Mouse (Mus musculus) urinary bladder, adult 2 months (tissue): ENCODE measurements around the gene Pde4b. TPM values are rescaled to one million over a fixed set of nuclear protein-coding genes. Genes with fewer than 3 reads are reported as not detected.

Experiments
- DNase-seq: peaks from one replicate; pipeline ENCODE4 v3.0.0; 2022; ENCODE audit warnings: low spot score
- polyA plus RNA-seq: library from polyadenylated mRNA; depleted of rRNA; stranded (reverse); fragments of >200 nt; gene quantifications from 2 replicates; pipeline ENCODE4 v1.2.3, GENCODE M21; 2012

The Pde4b gene
- polyA plus RNA-seq, 1 experiment, result 47.1 TPM

GRCm38 (mm10) chr4:102507753-102508152 is 420.4 kb downstream of the Pde4b start:
- DNase-seq, result no peak

DNA sequence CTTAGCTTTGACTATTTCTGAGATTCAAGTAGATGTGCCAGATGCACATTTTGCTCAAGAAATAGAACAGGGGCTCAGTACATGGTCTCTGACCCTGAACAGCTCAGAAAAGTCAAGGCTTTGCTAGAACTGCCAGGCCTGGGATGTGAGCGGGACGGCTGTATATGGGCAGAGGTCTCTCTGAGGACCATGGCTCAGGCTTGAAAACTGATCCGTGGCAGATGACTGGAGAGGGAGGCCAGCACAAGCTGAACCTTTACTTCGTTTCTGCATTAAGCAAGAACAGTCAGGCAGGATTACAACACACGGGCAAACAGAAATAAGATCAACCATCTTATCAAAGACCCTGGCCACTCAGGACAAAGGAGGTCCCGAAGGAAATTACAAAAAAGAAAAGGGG is 422.7 kb downstream of the Pde4b start:
- DNase-seq, result no peak

GRCm38 (mm10) chr4:102510939-102511391 is 423.6 kb downstream of the Pde4b start:
- no peak for DNase-seq

DNA sequence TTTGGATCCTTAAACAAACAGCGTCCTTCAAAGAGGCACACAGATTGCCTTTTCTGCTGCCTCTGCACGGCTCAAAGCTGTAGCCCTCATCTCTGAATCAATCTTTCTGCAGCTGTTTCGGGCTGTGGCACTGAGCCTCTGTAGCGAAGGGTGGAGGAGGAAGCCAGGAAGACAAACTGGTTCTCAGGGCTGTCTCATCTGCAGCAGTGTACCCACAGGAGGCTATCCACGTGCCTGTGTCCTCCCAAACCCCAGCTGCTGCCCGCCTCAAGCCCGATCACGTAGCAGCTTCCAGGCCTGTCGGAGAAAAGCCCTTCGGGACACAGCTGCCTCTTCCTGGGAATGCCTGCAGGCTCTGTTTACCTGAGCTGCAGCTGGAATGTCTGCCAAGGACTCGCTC is 424.2 kb downstream of the Pde4b start:
- DNase-seq, result peak; percentile 38

DNA sequence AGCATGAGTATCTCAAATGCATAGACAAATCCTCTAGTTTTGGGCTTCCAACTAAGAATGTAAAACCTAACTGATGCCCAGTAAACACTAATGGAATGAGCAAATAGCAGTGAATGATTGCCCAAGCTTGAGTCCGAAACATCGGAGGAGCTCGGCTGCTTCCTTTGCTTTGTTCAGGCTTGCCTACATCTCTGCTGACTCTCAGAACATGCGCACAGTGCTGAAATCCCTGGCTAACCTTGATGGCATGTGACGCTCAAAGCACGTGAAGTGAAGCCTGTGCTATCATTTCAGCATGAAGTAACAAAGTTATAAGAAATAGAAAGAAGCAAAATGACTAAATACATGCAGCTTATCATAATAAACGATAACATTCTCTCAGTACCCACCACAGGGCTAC is 425.6 kb downstream of the Pde4b start:
- no peak for DNase-seq

- no peak for DNase-seq
Observed at GRCm38 (mm10) chr4:102513514-102513913, 426.2 kb downstream of the Pde4b start.

- no peak for DNase-seq
Observed at GRCm38 (mm10) chr4:102514972-102515835, 427.9 kb downstream of the Pde4b start.

DNA sequence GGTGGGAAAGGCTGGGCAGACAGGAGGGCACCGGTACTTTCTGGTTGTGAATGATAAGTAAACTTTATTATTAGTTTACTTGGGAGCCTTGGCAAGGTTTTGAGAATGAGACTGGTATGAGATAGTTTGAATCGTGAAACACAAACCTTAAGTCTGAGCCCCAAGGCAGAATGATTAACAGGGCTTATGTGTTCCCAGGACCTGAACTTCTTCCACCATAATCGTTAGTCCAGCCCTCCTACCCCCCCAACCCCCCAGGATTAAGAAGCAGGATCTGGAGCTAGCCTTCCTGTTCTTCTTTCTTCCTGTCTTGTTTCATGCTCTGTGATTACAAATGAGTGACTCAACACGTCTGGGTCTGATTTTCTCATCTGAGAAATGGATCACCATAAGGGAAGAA is 429.1 kb downstream of the Pde4b start:
- no peak for DNase-seq

DNA sequence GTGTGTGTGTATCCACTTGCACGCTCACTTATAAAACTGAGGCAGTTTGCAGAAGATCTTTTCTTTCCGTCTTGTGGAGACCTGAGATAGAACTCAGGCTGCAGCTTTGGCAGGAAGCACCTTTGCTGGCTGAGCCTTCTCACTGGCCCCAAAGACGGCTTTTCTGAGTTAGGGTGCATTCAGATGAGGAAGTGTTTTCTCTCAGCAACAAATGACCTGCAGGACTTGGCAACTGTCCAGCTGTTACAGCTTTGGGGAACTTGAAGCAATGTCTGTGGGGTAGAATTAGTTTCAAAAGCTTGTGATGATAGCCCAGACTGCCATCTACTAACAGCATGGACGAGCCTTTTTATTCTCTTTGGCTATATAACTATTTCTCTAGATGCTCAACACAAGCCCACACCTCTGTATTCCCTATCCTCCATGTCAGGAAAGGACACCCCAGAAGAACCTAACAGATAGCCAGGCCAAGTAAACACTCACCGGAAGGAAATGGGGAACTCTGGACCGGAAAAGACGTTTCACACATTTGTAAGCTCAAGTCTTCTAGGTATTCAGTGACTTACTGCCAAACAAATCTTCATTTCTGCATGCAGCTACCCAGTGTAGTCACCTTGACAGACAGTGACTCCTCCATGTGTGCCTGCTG is 429.8 kb downstream of the Pde4b start:
- no peak for DNase-seq

DNA sequence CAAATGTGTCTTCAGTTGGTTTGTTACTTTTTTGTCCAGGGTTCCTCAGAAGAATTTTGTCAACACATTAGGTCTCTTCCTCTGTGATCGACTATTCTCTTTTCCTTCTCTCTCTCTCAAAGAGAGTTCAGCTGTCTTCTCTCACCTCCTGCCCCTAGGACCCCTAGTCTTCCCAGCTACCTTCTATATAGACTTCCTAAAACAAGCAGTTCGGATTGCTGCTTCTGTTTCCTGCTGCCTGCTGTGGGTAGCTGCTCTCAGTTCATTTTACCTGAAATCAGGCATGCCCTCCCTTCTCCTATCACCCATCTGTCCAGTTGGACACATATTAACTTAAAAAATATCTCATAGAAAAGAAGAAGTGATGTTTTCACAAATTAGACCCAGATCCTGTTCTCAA is 430.3 kb downstream of the Pde4b start:
- no peak for DNase-seq

DNA sequence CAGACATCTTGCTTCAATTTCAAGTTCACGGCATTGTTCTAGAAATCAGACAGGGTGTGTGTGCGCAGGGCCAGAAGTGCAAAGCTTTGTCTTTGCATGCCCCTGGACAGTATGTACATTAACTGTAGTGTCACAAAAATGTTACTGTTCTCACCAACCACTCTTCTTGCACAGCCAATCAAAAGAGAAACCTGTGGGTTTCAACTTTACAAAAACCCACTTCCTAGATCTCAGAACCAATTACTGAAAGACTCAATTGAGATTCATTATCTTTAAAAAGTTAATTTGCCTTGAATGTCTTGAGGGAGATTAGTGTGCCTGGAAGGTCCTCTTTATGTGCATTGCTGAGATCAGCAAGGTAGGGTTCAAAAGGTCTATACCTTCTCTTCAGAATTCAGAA is 431.0 kb downstream of the Pde4b start:
- DNase-seq, result no peak

DNA sequence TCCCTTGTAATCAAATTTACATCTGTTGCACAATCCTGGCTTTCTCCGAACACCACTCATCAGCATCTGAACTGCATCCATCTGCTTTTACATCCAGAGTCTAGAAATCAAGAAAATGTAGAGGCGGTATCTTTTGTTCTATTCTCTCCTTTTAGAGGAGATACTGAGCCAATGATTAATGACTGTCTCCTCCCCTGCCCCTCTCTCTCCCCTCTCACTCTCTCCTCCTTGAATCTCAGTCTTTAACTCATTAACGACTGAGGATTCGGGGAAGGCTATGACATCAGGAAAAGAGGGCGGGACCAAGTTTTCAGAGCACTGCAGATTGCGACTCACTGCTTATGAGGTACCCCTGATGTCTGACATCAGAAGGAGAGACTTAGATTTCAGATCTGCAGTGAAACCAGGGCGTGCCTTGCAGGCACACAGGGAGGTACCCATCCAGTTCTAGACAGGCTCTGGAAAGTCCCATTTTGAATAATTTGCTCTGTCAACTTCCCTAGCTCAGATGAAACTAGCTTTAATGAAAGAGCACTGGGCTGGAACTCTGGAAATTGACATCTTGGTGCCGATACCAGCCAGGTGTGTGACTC is 433.4 kb downstream of the Pde4b start:
- no peak for DNase-seq

DNA sequence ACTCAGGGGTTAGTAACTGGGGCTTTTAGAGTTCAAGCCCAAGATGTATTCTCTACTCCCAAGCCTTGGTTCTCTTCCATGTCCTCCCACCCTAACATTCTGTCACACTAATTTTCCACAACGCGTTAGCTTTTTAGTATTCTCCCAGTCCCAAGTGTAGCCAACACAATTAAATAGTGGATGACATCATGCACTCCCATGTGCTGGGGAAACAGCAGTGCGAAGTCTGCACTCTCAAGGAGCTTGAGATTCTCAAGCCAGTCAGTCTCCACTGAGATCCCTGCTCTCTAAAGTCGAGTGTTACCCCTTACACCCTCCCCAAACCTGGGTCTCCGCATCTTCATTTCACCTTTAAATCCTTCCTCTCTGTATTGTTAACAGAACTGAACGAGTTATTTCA is 434.1 kb downstream of the Pde4b start:
- no peak for DNase-seq

DNA sequence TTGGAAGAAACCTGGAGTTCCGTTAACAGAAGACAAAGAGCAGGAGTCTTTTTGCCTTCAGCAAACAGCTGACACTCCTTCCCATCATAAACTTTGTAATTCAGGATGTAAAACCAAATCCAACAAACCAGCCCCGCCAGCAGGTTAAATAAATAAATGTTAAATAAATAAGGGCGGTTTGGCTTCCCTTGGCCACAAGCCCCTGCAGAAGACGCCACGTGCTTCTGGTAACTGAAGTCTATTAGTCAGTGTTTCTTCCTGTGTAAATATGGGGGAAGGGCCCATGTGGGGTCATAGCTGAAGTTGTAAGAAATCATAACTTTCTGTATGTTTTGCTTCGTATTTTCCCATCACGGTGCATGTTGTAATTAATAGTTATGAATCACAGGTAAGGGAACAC is 440.0 kb downstream of the Pde4b start:
- DNase-seq, result no peak

GRCm38 (mm10) chr4:102530797-102531196 is 443.5 kb downstream of the Pde4b start:
- DNase-seq, result no peak

DNA sequence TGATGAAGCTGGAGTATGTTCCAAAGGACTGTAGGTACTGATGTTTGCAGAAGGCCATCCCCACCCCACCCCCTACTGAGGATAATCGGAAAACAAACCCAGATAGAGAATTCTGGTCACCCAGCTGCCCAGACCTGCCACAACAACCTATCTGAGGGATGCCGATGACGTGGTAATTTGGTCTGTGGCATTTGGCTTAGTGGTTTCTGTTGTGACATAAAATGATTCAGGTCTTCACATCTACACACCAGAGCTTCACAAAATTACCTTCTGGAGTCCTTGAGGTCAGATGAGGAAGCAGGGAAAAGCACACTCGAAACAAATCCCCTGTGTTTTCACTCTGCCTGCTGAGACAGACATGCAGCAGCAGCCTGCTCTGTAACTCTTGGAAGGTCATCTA is 444.4 kb downstream of the Pde4b start:
- no peak for DNase-seq

DNA sequence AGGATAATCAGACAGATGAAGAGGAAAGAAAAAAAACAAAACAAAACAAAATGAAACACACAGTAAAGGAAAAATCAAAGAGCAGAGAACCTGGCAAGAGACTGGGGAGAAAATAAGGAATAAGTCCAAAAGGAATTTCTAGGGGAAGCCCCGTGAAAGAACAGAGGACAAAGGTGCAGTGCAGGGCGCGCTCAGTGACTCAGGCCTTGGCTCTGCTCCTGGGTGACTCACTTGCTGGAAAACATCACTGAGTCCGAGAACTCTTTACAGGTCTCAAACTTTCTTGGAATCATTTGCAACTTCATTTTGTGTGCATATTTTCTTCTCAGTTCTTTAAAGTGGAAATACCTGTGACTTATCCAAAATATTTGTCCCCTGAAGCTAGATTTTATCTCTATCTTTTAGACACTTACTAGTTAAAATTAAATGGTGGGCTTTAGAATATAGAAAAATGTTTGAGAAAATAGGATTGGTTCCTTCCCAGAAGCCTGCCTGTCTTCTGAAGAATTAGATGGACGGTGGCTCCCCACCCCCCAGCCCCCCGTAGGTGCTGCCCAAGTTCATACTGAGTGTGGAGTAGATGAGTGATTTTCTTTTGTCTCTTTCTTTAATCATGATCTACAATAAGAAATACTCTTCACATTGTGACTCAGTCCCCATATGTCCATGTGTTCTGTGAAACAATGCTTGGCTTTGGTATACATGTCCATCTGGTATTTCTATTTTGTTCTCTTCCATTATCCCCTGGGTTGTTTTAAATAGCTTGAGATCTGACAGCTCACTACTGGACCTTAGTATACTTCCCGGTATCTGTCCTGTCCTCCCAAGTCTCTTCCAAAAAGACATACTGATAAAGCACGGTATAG is 446.1 kb downstream of the Pde4b start:
- DNase-seq, result peak; percentile 36

- DNase-seq, result no peak
Observed at GRCm38 (mm10) chr4:102534049-102534730, 446.8 kb downstream of the Pde4b start.

GRCm38 (mm10) chr4:102535886-102536285 is 448.5 kb downstream of the Pde4b start:
- DNase-seq, result no peak

GRCm38 (mm10) chr4:102538266-102538665 is 450.9 kb downstream of the Pde4b start:
- no peak for DNase-seq

DNA sequence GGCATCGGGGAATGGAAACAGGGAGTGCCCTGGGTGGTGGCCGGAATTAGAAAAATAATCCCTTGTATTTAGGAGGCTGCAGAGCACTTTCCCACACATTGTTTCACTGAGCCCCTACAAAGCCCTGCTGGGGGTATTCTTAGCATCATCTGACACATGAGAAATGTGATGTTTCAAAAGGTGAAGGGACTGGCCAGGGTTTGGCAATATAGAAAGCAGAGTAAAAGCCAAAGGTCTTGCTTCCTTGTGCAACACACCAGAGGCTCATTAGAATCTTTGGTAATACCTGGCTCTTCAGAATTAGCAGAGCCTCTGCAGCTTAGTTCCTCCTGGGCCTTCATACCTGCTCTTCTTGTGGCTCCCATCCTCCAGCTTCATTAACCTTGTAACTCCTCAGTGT is 451.4 kb downstream of the Pde4b start:
- no peak for DNase-seq
